Mouse (Mus musculus): ENCODE results near the gene Cnpy3. TPM values are rescaled to one million over a fixed set of nuclear protein-coding genes. Genes with fewer than 3 reads are reported as not detected.
A peak's percentile ranks its signal among the peaks of the same experiment; 100 is the strongest.

Cnpy3 gene
- total RNA-seq, 2 experiments from 2014 or later, result 28.6 to 39.6 TPM

DNA sequence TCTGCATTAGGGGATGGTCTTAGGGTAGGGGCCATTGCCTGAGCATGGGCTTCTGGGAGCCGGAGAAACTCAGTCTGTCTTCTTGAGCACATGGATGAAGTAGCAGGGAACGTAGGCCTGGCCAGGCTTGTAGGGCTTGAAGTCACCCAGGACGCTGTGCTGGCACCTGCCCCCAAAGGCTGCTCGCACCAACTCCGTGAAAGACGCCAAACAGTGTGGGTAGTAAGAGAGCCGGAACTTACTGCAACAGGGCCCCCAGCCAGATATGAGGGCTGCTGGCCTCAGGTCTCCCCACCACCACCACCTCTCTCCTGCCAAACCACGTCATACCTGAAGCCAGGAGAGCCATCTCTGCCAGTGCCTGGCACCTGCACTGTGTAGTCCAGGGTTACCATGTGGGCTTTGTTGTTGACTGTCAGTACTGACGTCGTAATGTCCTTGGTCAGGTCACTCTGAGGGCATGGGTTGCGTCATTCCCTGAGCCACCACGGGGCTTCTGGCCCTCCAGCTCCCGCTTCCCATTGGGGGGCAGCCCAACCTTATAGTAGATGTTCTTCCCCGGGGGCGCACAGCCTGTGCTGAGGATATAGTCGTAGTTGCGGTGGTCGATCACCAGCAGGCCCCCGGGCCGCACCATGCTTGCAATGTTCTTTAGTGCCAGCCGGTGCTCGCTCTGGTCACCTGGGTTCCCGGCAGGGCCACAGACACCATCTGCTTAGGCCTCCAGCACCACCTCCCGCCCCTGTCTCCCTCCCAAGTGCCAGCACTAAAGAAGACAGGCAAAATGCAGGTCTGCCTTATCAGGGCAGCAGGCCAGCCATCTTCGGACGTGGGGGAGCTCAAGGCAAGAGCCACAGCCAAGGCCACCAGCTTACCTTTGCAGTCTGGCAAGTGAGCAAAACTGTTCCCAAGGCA, 26.0 kb downstream of the Cnpy3 start:
- ATAC-seq (replicated peaks; ENCODE audit: low FRiP score, low TSS enrichment, poor library complexity, severe bottlenecking), result no peak

DNA sequence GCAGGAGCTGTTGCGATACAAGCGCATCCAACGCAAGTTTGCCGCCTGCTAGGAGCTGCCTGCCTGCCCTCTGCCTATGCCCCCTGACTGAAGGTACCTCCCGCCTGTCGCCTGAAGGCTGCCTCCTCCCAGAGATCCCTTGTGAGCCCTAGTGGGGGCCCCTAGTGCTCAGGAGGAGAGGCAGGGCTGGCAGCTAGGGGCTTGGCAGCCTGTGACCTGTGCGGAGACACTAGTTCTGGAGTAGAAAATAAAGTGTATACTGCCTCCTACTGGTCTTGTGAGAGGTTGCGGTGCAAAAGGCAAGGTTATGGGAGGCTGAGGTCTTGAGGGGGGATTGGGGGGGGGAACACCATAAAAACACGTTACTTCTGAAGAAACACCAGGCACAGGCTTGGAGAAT, 26.7 kb downstream of the Cnpy3 start:
- peak; percentile 36 for ATAC-seq (replicated peaks; ENCODE audit: low FRiP score, low TSS enrichment, poor library complexity, severe bottlenecking)

DNA sequence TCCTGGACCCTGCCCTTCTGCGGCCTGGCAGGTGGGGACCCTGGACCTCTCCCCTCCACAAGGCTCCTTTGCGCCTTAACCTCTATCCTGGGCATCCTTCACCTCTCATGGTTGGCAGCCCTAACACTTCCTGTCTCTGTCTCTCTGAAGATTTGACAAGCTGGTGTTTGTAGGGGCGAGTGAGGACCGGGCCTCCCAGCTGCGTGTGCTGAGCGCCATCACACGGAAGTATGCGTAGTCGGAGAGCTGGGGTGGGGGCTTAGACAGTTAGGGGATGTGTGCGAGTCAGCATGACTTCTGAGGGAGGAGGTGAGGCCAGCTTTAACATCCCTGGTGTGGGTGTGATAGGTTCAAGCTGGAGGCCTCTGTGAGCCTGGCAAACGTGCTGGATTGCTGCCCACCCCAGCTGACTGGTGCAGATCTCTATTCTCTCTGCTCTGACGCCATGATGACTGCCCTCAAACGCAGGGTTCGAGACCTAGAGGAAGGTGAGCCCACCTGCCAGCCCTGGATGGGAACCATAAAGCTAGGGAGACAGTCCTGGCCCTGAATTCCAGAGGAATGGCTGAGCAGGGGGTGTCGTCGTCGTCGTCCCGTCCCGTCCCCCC, 27.4 kb downstream of the Cnpy3 start:
- ATAC-seq (replicated peaks; ENCODE audit: low FRiP score, low TSS enrichment, poor library complexity, severe bottlenecking), result no peak

DNA sequence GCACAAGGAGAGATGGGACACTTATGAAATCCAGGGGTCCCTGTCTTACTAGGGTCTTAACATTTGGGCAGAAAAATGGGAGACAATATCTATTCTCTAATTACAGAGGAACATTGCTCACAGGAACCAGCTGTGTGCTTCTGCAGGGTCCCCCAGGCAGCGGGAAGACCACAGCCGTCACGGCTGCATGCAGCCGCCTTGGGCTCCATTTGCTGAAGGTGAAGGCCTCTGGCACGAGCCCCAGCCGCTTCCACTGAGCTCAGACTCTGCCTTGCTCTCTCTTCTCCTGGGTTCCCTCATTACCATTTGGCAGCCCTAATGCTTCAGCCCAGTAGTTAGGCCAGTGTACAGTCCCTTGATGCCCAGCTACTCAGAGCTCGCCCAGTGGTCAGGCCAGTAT, 30.9 kb downstream of the Cnpy3 start:
- ATAC-seq (replicated peaks; ENCODE audit: low FRiP score, low TSS enrichment, poor library complexity, severe bottlenecking), result no peak

DNA sequence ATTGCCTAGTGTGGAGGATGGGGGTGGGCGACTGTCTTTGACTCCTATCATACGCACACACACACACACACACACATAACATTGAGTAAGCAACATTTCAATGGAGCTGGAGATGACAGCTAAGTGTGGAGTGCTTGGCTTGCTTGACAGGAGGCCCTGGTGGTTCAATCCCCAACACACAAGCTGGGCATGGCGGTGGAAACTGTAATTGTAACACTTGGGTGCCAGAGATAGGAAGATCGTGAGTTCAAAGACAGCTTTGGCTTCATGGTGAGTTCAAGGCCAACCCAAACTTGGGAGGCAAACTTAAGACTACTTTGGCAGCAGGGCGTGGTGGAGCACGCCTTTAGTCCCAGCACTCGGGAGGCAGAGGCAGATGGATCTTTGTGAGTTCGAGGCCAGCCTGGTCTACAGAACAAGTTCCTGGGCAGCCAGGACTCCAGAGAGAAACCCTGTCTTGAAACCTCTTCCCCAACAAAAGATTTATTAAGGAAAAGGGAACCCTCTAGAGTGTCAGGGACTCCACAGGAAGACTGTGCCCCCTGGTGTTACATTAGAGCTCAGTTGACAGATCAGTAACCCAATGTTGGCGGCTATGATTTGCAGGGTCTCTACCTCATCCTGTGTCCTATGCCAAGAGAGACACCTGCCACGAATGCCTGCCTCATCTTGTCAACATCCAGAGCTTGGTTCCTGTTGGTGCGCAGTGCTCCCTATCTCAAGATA, 37.1 kb downstream of the Cnpy3 start:
- ATAC-seq (replicated peaks; ENCODE audit: low FRiP score, low TSS enrichment, poor library complexity, severe bottlenecking), result no peak

DNA sequence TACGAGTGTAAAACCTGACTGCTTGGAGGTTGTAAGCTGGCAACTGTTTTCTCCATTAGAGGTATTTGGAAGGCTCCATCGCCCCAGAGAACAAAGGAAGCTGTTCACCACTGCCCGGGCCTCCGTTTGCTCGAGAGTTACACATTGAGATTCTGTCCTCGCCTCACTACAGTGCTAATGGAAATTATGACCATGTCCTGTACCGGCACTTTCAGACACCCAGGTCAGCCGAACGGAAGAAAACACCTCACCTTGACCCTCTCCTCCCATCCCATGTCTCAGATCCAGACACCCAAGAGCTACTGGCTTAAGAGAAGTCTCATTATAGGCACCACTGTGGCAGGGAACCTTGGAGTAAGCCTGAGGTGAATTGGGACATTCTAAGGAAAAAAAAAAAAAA, 38.2 kb downstream of the Cnpy3 start:
- no peak for ATAC-seq (replicated peaks; ENCODE audit: low FRiP score, low TSS enrichment, poor library complexity, severe bottlenecking)

DNA sequence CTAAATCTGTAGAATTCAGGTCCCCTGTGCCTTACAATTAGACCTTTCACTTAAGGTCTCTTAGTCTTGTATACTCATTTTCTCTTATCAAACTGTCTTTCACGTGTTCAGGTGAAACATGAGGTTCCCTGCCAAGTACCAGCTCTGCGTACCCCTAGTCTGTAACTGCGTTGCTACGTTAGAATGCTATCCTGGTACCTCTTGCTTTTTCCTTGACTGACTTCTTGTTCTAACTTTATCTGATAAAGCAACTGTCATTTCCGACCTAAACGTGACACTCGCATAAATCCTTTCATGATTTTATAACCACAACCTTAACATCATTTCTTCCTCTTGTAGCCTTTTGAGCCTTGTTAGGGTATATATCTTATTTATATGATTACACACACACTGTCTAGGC, 39.6 kb downstream of the Cnpy3 start:
- ATAC-seq (replicated peaks; ENCODE audit: low FRiP score, low TSS enrichment, poor library complexity, severe bottlenecking), result no peak

DNA sequence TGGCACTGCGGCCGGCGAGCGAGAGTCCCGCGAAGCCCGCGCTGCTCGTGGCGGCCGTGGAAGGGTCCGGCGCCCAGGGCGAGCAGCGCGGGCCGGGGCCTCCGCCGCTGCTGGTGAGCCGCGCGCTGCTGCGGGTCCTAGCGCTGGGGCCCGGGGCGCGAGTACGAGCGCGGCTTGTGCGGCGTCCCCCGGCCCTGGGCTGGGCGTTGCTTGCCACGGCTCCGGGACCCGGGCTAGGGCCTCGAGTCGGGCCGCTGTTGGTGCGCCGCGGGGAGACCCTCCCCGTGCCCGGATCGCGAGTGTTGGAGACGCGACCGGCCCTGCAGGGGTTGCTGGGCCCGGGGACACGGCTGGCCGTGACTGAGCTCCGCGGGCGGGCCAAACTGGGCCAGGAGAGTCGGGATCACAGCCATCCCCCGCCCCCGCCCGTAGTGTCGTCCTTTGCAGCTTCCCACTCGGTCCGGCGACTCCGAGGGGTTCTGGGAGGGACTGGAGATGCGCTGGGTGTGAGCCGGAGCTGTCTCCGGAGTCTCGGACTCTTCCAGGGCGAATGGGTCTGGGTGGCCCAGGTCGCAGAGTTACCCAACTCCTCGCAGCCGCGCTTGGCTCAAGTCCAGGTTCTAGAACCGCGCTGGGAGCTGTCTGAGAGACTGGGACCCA, 40.3 kb downstream of the Cnpy3 start:
- peak; percentile 33; the same call in 1 of the 2 replicates for ATAC-seq (replicated peaks; ENCODE audit: low FRiP score, low TSS enrichment, poor library complexity, severe bottlenecking)

DNA sequence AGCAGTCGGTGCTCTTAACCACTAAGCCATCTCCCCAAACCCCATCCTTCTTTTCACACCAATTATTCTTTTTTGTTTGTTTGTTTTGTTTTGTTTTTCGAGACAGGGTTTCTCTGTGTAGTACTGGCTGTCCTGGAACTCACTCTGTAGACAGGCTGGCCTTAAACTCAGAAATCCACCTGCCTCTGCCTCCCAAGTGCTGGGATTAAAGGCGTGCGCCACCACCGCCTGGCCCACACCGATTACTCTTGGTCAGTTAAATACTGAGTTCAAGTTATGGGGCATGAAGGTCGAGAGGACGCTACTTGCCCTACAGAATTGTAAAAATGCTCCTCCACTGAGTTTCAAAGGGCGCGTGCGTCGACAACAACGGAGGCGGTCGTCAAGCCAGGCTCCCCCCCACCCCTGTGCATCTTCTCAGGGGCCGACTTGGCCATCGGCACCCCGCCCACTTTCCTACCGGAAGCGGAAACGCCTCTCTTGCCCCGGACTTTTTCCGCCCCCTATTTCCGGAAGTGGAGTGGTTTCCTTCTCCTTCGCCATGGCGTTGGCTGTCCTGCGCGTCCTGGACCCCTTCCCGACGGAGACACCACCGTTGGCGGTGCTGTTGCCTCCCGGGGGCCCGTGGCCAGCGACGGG, 40.9 kb downstream of the Cnpy3 start, which contains the start of gene Pex6:
Gene Pex6 (plus strand): TSS at position 505 of the 639 bp plus-strand sequence.
- peak; percentile 92 for ATAC-seq (replicated peaks; ENCODE audit: low FRiP score, low TSS enrichment, poor library complexity, severe bottlenecking)

DNA sequence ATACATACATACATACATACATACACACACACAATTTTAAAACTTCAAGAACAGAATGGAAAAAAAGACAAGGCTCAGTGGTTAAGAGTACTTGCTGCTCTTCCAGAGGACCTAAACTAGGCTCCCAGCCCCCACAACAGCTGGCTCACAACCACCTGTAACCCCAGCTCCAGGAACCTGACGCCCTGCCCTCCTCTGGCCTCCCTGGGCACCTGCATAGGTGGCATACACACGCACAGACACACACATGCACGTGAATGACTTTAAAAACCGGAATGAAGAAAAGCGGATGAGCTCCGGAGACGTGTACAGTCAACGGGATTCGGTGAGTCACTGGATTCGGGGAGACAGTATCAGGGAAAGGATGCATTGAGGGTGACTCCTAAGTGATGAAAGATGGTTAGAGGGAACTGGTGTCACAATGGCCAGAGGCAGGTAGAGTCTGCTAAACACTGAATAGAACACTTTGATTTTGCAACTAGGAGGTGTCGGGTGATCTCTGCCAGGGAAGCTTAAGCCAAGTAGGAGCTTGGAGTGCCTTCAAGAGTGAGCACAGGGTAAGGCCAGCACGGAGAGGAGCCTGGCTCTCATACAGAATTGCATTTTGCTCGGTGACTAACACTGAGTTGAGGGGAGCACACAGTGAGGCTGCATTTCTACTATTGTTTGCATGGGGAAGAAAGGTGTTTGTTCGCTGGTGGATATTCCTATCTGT, 45.5 kb downstream of the Cnpy3 start:
- no peak for ATAC-seq (replicated peaks; ENCODE audit: low FRiP score, low TSS enrichment, poor library complexity, severe bottlenecking)

DNA sequence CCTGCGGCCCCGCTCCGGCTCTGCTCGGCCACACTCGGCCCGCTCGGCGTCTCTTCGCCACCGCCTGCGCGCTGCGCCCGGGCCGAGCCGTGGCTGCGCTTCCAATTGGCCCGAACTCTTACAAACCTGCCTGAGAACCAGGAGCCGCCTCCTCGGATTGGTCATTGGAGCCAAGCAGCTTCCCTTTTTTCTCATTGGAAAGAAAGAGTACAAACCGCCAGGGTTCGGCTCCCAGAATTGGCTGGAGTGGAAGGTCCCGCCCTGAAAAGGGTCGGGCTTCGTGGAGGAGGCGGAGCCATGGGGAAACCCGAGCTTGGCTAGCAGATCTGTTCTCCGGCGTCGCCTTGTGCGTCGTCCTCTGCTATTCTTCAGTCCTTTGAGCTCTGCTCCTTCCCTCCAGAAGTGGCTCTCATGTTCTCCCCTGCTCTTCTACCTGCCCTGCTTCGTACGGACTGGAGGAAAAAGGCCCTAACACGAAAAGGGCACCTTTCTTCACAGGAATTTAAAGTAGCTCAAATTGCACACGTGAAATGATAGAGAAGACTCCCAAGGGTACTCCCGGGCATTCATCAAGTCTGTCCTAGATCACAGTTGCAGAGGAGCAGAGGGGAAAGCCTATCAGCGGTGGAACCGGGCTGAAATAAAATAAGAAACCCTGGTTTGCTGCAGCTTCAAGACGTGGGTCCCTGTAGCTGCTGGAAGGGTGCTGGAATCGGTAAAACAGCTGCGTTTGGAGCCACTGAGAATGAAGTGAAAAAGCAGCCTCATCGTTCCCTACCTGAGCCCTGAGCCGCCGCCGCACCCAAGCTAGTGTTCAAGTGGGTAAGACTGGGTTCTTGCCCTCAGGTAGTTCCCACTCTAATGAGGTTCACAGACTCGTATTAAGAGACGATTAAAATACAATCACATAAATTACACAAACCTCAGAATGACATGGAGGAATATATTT, 46.9 kb downstream of the Cnpy3 start, which contains the start of gene Ppp2r5d:
Gene Ppp2r5d (minus strand): TSS at position 225 of the 949 bp plus-strand sequence.
- peak; percentile 97 for ATAC-seq (replicated peaks; ENCODE audit: low FRiP score, low TSS enrichment, poor library complexity, severe bottlenecking)

DNA sequence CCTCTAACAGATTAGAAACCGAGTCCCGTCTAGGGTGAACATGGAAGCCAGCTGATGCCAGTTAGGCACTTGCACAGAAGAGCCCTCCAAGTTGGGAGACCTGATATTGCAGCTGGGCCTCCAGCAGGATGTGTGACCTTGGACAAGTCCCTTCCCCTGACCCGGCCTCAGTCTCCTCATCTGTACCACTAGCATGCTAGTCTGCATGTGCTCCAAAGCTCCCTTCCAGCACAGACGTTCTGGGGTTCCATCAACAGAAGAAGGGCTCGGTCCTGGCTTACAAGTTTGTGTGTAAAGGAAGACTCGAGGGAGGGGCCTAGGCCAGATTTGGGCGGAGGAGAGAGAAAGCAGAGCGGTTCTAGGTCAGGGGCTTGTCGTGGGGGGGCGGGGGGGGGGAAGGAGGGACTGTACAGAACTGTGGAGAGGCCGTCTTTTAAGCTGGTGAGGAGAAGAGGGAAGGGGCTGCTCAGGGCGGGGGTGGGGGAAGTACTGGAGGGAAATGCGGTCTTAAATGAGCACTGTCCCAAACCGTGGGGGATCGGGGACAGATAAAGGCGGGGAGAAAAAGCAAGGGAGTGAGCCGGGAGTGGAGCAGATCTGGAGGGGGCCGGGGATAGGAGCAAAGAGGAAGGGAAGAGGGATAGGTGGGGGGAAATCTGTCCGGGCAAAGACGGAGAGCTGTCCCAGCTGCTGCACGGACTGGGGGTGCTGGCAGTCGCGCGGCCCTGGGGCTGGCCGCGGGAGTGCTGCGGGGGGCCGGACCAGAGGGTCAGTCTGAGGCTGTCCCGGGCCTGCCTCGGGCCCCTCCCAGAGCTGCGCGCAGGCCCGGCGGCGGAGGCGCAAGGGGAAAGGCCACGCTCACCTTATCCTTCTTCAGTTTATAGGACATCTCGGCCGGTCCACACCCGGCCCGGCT, 47.8 kb downstream of the Cnpy3 start:
- no peak for ATAC-seq (replicated peaks; ENCODE audit: low FRiP score, low TSS enrichment, poor library complexity, severe bottlenecking)

DNA sequence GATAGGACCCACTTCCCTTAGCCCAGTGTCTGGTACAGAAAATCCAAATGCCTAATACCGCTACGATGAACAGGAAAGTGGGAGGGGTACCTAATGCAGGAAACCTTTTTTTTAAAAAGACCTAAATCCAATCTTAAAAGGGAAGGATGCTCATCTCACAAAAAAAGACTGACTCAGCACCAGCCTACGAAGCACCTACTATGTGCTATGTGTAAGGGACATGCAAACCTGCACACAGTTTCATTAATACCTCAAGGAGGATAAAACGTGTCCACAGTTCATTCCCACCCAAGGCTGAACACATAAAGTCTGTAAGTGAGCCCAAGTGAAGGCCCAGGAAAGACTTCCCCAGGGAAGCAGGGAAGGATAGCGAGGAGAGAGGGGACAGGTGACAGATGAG, 49.5 kb downstream of the Cnpy3 start:
- no peak for ATAC-seq (replicated peaks; ENCODE audit: low FRiP score, low TSS enrichment, poor library complexity, severe bottlenecking)

DNA sequence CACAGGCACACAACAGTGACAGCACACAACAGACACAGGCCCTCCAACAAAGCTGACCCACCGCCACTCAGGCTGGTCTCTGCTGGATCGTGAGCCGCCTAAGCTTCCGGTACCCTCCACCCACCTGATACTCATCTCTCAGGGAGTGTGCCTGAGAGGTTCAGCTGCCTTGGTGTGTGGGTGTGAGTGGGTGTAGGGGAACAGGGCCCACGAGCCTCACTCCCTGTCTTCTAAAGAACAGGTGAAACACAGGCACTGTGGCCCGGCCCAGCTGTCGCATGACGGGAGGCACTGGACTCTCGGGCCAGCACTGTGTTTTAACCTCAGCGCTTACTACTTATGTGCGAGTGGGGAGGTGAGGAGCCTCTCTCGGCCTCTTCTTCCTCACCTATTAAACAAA, 49.9 kb downstream of the Cnpy3 start:
- ATAC-seq (replicated peaks; ENCODE audit: low FRiP score, low TSS enrichment, poor library complexity, severe bottlenecking), result no peak

DNA sequence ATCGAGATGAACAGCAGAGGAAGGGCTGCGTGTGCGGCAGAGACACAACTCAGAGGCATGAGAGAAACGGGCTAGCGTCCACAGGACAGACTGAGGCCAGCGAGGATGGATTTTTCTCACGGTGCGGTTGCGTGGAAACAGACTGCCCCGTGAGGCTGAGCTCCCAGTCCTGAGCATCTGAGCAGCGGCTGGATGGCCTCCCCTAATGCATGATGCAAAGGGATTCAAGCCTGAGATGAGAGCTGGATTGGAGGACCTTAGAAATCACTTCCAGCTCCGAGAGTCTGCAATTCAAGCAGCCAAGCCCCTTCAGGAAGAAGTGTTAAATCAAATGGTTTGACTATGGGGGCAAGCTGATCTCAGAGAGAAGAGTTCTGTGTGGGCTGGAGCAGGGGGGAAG, 50.5 kb downstream of the Cnpy3 start:
- no peak for ATAC-seq (replicated peaks; ENCODE audit: low FRiP score, low TSS enrichment, poor library complexity, severe bottlenecking)

DNA sequence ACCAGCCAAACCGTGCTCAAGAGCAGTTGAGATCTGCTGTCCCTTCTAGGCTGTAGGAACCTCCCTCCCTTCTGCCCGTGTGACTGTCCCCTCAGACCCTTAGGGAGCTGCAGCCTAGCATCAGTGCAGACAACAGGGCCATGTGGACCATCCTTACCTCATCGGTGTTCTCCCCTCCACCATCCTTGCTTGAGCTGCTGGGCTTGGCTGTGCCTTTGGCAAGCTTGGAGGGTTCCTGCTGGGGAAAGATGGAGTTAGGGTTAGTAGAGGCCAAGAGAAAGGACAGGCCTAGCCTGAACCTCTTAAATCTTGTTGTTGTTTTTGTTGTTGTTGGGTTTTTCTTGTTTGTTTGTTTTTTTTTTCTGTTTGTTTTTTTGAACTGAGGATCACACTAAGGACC, 52.1 kb downstream of the Cnpy3 start:
- no peak for ATAC-seq (replicated peaks; ENCODE audit: low FRiP score, low TSS enrichment, poor library complexity, severe bottlenecking)

DNA sequence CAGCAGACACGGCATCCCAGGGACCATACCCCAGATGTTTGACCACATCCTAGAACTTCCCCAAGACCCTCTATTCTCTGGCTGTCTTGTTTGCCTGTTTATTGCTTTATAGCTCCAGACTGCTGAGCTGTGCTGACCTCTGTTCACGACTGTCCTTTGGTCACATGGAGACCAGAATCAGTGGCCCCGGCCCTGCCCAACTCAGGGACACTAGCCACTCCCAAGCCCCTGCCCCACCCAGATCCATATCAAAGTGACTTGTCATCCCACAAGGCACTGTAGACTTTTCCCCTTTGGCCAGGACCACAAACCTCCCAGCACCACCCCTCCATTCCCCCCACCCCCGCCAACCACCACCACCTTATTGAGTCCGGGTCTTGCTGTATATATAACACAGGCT, 52.8 kb downstream of the Cnpy3 start:
- no peak for ATAC-seq (replicated peaks; ENCODE audit: low FRiP score, low TSS enrichment, poor library complexity, severe bottlenecking)
